Mouse (Mus musculus): Measurements from ENCODE around the gene Plk5. TPM values are rescaled to one million over a fixed set of nuclear protein-coding genes. Genes with fewer than 3 reads are reported as not detected.
A peak's percentile ranks its signal among the peaks of the same experiment; 100 is the strongest.

The Plk5 gene
- polyA plus RNA-seq, 1 experiment from 2014 or later = not detected

DNA sequence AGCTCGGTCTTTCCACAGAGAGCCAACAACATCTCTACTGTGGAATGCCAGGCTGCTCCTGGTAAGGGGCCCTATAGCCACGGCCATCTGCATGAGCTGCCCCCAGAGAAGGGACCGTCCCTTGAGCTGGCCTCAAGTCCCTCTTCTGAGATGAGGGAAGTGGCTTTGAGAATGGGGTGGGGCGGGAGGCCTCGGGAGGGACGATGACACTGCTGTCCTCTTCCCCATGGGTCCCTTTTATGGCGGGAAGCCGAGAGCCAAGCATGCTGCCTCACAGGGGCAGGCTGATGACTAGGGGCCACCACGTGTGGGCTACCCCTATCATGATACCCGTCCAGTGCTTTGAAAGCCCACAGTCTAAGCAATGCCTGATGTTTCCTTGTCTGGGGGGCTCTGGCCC lies 39.2 kb upstream of the Plk5 start:
- Histone ChIP-seq H3K4me1 (ENCODE audit: control insufficient read depth in 2 of 2, insufficient read depth in 2 of 2, low read length in 2 of 2) (peaks cover 28 to 47% of the 10 kb centered on the region in 2 experiments), H3K4me3 (ENCODE audit: control insufficient read depth in 1 of 2, insufficient read depth in 1 of 2, low read depth in 1 of 2, low read length in 2 of 2) (no peak overlapping the region), H3K36me3 (ENCODE audit: control insufficient read depth, insufficient read depth, low read length) (peaks cover 15% of the 10 kb centered on the region), H3K9me3 (ENCODE audit: control insufficient read depth, low read length) (no peaks in the 10 kb centered on the region), H3K27me3 (ENCODE audit: control insufficient read depth, insufficient read depth, low read length) (peaks cover 50% of the 10 kb centered on the region), H3K4me2 (ENCODE audit: low read length) (no peak overlapping the region; the same call in 1 of the 2 replicates), H3K9ac (ENCODE audit: low read length) (0 out of 2 replicates have a peak overlapping the region, but pooled peaks have one; percentile 27), H3K27ac (replicated peaks in 1 of 2; ENCODE audit: control insufficient read depth in 1 of 2, insufficient read depth in 1 of 2, low read depth in 2 of 2, low read length in 2 of 2) (no peak overlapping the region)
- 58% methylated on average over 10 of the region's 10 CpGs for WGBS
- ATAC-seq (ENCODE audit: insufficient number of reproducible peaks, insufficient read depth, low FRiP score, low read depth) = no peak

GRCm38 (mm10) chr10:80320340-80320760 lies 35.9 kb upstream of the Plk5 start, which contains the start of gene 2310011J03Rik:
Gene 2310011J03Rik, minus strand, starts transcription at chr10:80320537.
- Histone ChIP-seq H3K4me3 (ENCODE audit: control insufficient read depth in 1 of 2, insufficient read depth in 1 of 2, low read depth in 1 of 2, low read length in 2 of 2) (peak within 1 kb of the TSS; percentile 90 to 91), H3K27ac (replicated peaks in 1 of 2; ENCODE audit: control insufficient read depth in 1 of 2, insufficient read depth in 1 of 2, low read depth in 2 of 2, low read length in 2 of 2) (peak within 1 kb of the TSS; percentile 53 to 61; a peak in 3 of 4 replicates), H3K9me3 (ENCODE audit: control insufficient read depth, low read length) (no peaks in the 10 kb centered on the region), H3K9ac (ENCODE audit: low read length) (peak within 1 kb of the TSS; percentile 91), H3K4me1 (ENCODE audit: control insufficient read depth in 2 of 2, insufficient read depth in 2 of 2, low read length in 2 of 2) (peaks cover 21 to 42% of the 10 kb centered on the region in 2 experiments), H3K27me3 (ENCODE audit: control insufficient read depth, insufficient read depth, low read length) (peaks cover 21% of the 10 kb centered on the region), H3K4me2 (ENCODE audit: low read length) (peak within 1 kb of the TSS; percentile 83), H3K36me3 (ENCODE audit: control insufficient read depth, insufficient read depth, low read length) (peaks cover 15% of the 10 kb centered on the region)
- no peak for ATAC-seq (ENCODE audit: insufficient number of reproducible peaks, insufficient read depth, low FRiP score, low read depth)
- WGBS = under 1% methylated on average over 34 of the region's 34 CpGs

DNA sequence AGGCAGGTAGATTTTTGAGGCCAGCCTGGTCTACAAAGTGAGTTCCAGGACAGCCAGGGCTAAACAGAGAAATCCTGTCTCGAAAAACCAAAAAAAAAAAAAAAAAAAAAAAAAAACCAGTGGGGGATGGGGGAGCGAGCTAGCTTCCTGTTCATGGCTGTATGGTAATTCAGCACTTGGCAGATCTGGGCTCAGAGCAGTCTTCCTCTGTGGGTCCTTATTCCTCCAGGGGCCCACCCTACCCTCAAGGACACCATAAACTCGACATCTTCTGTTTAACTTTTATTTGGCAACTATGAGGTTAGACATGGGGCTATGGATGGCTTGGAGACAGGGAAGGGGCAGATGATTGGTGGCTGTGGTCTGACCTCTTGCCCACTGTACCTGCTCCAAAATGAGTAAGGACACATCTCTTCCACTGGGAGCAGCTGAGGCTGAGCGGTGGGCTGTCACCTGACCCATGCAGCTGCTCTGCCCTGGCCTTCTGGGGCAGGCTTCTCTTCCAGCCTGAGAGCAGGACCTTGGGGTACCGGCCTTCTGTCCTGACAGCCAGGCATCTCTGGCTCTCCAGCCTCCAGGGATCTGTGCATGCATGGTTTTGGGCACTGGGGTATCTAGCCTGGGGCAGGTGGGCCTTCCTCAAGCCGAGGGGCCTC lies 35.1 kb upstream of the Plk5 start:
- H3K27me3 ChIP-seq (ENCODE audit: control insufficient read depth, insufficient read depth, low read length) = peaks cover 13% of the 10 kb centered on the region

GRCm38 (mm10) chr10:80321670-80322581 lies 34.3 kb upstream of the Plk5 start:
- no peak overlapping the region for H3K9ac ChIP-seq (ENCODE audit: low read length)
- 86% methylated on average over 21 of the region's 21 CpGs for WGBS
- no peak overlapping the region for H3K4me3 ChIP-seq (ENCODE audit: control insufficient read depth in 1 of 2, insufficient read depth in 1 of 2, low read depth in 1 of 2, low read length in 2 of 2)
- no peak for ATAC-seq (ENCODE audit: insufficient number of reproducible peaks, insufficient read depth, low FRiP score, low read depth)
- H3K4me1 ChIP-seq (ENCODE audit: control insufficient read depth in 2 of 2, insufficient read depth in 2 of 2, low read length in 2 of 2) = peaks cover 11 to 26% of the 10 kb centered on the region in 2 experiments
- peaks cover 15% of the 10 kb centered on the region for H3K36me3 ChIP-seq (ENCODE audit: control insufficient read depth, insufficient read depth, low read length)
- peak overlapping the region; percentile 96 for H3K4me2 ChIP-seq (ENCODE audit: low read length)
- no peaks in the 10 kb centered on the region for H3K9me3 ChIP-seq (ENCODE audit: control insufficient read depth, low read length)
- peaks cover 11% of the 10 kb centered on the region for H3K27me3 ChIP-seq (ENCODE audit: control insufficient read depth, insufficient read depth, low read length)
- no peak overlapping the region for H3K27ac ChIP-seq (replicated peaks in 1 of 2; ENCODE audit: control insufficient read depth in 1 of 2, insufficient read depth in 1 of 2, low read depth in 2 of 2, low read length in 2 of 2)

More for the DNA sequence above, 35.1 kb upstream of the Plk5 start:
- Histone ChIP-seq H3K9me3 (ENCODE audit: control insufficient read depth, low read length) (no peaks in the 10 kb centered on the region), H3K4me3 (ENCODE audit: control insufficient read depth in 1 of 2, insufficient read depth in 1 of 2, low read depth in 1 of 2, low read length in 2 of 2) (no peak overlapping the region), H3K36me3 (ENCODE audit: control insufficient read depth, insufficient read depth, low read length) (peaks cover 15% of the 10 kb centered on the region), H3K4me2 (ENCODE audit: low read length) (no peak overlapping the region), H3K9ac (ENCODE audit: low read length) (no peak overlapping the region), H3K4me1 (ENCODE audit: control insufficient read depth in 2 of 2, insufficient read depth in 2 of 2, low read length in 2 of 2) (peaks cover 18 to 34% of the 10 kb centered on the region in 2 experiments), H3K27ac (replicated peaks in 1 of 2; ENCODE audit: control insufficient read depth in 1 of 2, insufficient read depth in 1 of 2, low read depth in 2 of 2, low read length in 2 of 2) (no peak overlapping the region)
- WGBS = 69% methylated on average over 5 of the region's 6 CpGs
- ATAC-seq (ENCODE audit: insufficient number of reproducible peaks, insufficient read depth, low FRiP score, low read depth) = no peak

- Histone ChIP-seq H3K4me3 (ENCODE audit: control insufficient read depth in 1 of 2, insufficient read depth in 1 of 2, low read depth in 1 of 2, low read length in 2 of 2) (peak overlapping the region; percentile 59 to 60), H3K9me3 (ENCODE audit: control insufficient read depth, low read length) (no peaks in the 10 kb centered on the region), H3K9ac (ENCODE audit: low read length) (peak overlapping the region; percentile 72), H3K4me1 (ENCODE audit: control insufficient read depth in 2 of 2, insufficient read depth in 2 of 2, low read length in 2 of 2) (peaks cover 11 to 20% of the 10 kb centered on the region in 2 experiments), H3K27me3 (ENCODE audit: control insufficient read depth, insufficient read depth, low read length) (peaks cover 5% of the 10 kb centered on the region; the same call in 1 of the 2 replicates), H3K27ac (replicated peaks in 1 of 2; ENCODE audit: control insufficient read depth in 1 of 2, insufficient read depth in 1 of 2, low read depth in 2 of 2, low read length in 2 of 2) (no peak overlapping the region), H3K36me3 (ENCODE audit: control insufficient read depth, insufficient read depth, low read length) (peaks cover 12% of the 10 kb centered on the region), H3K4me2 (ENCODE audit: low read length) (peak overlapping the region; percentile 96)
- no peak for ATAC-seq (ENCODE audit: insufficient number of reproducible peaks, insufficient read depth, low FRiP score, low read depth)
- WGBS = 4% methylated on average over 28 of the region's 28 CpGs
These were observed 33.4 kb upstream of the Plk5 start for GRCm38 (mm10) chr10:80322811-80323211.

DNA sequence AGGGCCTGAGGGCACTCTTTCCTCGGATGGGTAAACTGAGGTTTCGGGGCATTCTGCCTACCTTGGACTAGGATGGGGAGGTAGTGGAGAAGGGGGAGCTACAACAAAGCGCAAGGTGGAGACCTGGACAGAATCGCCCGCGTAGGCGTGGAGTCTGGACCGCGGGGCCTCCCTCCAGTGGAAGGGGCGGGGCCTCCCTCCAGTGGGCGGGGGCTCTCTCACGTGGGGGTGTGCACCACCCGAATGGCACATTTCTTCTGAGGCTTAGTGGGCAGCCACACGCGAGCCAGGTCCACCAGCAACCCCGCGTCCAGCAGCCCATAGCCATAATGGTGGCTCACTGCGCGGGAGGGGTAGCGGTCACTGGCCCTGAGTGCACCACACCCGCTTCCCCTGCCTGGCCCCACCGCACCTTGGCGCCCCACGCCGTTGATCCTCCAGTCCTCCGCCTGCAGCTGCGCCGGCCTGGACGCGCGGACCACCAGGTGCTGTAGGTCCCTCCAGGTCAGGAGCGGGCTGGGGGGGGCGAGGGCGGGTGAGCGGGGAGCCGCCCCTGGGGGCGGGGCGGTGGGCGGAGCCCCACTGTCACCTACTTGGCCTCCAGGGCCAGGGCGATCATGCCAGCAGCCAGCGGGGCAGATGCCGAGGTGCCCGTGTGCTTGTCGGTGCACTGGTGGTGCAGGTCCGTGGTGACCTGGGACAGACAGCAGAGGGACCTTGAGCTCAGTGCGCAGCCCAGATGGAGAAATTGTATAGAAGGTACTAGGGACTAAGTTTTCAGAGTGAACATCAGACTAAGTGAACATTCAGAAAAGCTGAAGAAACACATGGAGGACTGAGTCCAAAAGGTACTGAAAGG lies 32.8 kb upstream of the Plk5 start:
- H3K4me2 ChIP-seq (ENCODE audit: low read length) = peak overlapping the region; percentile 96
- ATAC-seq (ENCODE audit: insufficient number of reproducible peaks, insufficient read depth, low FRiP score, low read depth) = peak; percentile 34
- WGBS = 2% methylated on average over 42 of the region's 46 CpGs
- H3K4me1 ChIP-seq (ENCODE audit: control insufficient read depth in 2 of 2, insufficient read depth in 2 of 2, low read length in 2 of 2) = peaks cover 11 to 20% of the 10 kb centered on the region in 2 experiments
- no peak overlapping the region for H3K27ac ChIP-seq (replicated peaks in 1 of 2; ENCODE audit: control insufficient read depth in 1 of 2, insufficient read depth in 1 of 2, low read depth in 2 of 2, low read length in 2 of 2)
- no peaks in the 10 kb centered on the region for H3K9me3 ChIP-seq (ENCODE audit: control insufficient read depth, low read length)
- H3K27me3 ChIP-seq (ENCODE audit: control insufficient read depth, insufficient read depth, low read length) = peaks cover 5% of the 10 kb centered on the region; the same call in 1 of the 2 replicates
- H3K9ac ChIP-seq (ENCODE audit: low read length) = peak overlapping the region; percentile 72
- H3K4me3 ChIP-seq (ENCODE audit: control insufficient read depth in 1 of 2, insufficient read depth in 1 of 2, low read depth in 1 of 2, low read length in 2 of 2) = peak overlapping the region; percentile 59 to 60
- peaks cover 7% of the 10 kb centered on the region; the same call in 1 of the 2 replicates for H3K36me3 ChIP-seq (ENCODE audit: control insufficient read depth, insufficient read depth, low read length)
